Mouse (Mus musculus): ENCODE results near the gene Casz1.
A peak's percentile ranks its signal among the peaks of the same experiment; 100 is the strongest.

Gene Casz1

GRCm38 (mm10) chr4:148803031-148803430 lies 1.2 kb upstream of the Casz1 start:
- DNase-seq = no peak

GRCm38 (mm10) chr4:148803636-148804035 lies 593 bp upstream of the Casz1 start:
- DNase-seq = no peak

- no peak for DNase-seq
Observed at GRCm38 (mm10) chr4:148804780-148805160, 541 bp downstream of the Casz1 start.

GRCm38 (mm10) chr4:148805161-148805810 lies 1.1 kb downstream of the Casz1 start:
- DNase-seq = no peak

- DNase-seq = no peak
Observed at GRCm38 (mm10) chr4:148805811-148806747, 1.9 kb downstream of the Casz1 start.

- no peak for DNase-seq
Observed at GRCm38 (mm10) chr4:148806836-148807235, 2.6 kb downstream of the Casz1 start.

GRCm38 (mm10) chr4:148807397-148807796 lies 3.2 kb downstream of the Casz1 start:
- no peak for DNase-seq

- DNase-seq = no peak
Observed at GRCm38 (mm10) chr4:148808839-148809238, 4.6 kb downstream of the Casz1 start.

- no peak for DNase-seq
Observed at GRCm38 (mm10) chr4:148810706-148811105, 6.5 kb downstream of the Casz1 start.

GRCm38 (mm10) chr4:148811940-148812339 lies 7.7 kb downstream of the Casz1 start:
- DNase-seq = peak; percentile 33 to 48

- DNase-seq = no peak
Observed at GRCm38 (mm10) chr4:148813247-148813646, 9.0 kb downstream of the Casz1 start.

GRCm38 (mm10) chr4:148816556-148816955 lies 12.3 kb downstream of the Casz1 start:
- no peak for DNase-seq

- DNase-seq = no peak
Observed at GRCm38 (mm10) chr4:148818161-148818560, 13.9 kb downstream of the Casz1 start.

GRCm38 (mm10) chr4:148820171-148820570 lies 15.9 kb downstream of the Casz1 start:
- DNase-seq = no peak

GRCm38 (mm10) chr4:148823281-148823680 lies 19.1 kb downstream of the Casz1 start:
- DNase-seq = no peak

- DNase-seq = no peak
Observed at GRCm38 (mm10) chr4:148830350-148830749, 26.1 kb downstream of the Casz1 start.

- no peak for DNase-seq
Observed at GRCm38 (mm10) chr4:148833245-148833990, 29.2 kb downstream of the Casz1 start.

- no peak for DNase-seq
Observed at GRCm38 (mm10) chr4:148836391-148836790, 32.2 kb downstream of the Casz1 start.

- DNase-seq = no peak
Observed at GRCm38 (mm10) chr4:148837046-148837445, 32.8 kb downstream of the Casz1 start.

GRCm38 (mm10) chr4:148837644-148838043 lies 33.4 kb downstream of the Casz1 start:
- DNase-seq = no peak

GRCm38 (mm10) chr4:148842302-148842701 lies 38.1 kb downstream of the Casz1 start:
- DNase-seq = no peak

- DNase-seq = no peak
Observed at GRCm38 (mm10) chr4:148844921-148845320, 40.7 kb downstream of the Casz1 start.

GRCm38 (mm10) chr4:148846203-148846602 lies 42.0 kb downstream of the Casz1 start:
- DNase-seq = peak; percentile 20 to 25

Data from cerebellum, adult 18-20 months (tissue).